Mouse (Mus musculus): ENCODE data around the gene Rflnb. TPM values are rescaled to one million over a fixed set of nuclear protein-coding genes. Genes with fewer than 3 reads are reported as not detected.

The Rflnb gene
- polyA plus RNA-seq, 1 experiment from 2014 or later, result 5.4 TPM

DNA sequence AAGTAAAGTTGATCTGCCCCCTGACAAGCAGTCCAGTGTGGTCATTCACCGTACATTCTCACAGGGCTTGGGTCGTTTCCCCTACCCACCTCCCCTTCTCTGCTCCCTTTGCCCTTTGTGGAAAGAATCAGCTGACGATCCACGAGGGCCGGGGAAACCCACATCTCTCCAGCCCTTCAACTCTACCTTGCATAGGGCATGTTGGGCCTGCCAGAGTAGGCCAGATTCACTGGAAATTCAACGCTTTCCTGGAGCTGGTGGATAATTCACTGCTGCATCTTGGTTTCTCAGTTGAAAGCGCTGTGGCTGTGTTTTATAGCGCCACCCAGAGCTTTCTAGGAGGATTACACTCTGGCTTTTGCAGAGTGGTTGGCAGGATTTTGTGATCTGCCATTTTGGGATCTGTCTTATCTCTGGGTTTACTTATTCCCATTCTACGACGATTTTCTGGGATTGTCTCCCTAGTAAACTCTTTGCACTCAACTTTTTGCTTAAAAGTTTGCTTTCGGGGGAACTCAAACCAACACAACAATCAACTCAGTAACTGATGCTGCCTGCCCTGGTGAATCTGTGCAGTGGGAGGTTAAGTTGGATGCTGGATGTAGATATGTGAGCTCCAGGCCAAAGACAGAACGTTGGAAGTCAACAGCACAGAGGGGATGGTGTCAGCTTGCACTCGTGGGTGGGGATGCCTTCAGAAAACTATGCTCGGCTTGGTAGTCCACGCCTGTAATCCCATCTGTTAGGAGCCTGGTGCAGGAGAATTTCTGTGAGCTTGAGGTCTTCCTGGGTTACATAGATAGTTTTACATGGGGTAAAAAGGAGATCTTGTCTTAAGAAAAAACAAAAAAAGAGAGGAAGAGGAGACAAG, 36.4 kb downstream of the Rflnb start:
- ATAC-seq (ENCODE audit: insufficient read depth), result no peak
- WGBS (ENCODE audit: insufficient replicate concordance), result 67% methylated on average over 15 of the region's 15 CpGs
- Histone ChIP-seq H3K9me3 (replicated peaks) (no peaks in the 10 kb centered on the region), H3K4me2 (no peak overlapping the region), H3K27ac (replicated peaks) (no peak overlapping the region), H3K4me3 (replicated peaks) (no peak overlapping the region), H3K4me1 (replicated peaks) (no peaks in the 10 kb centered on the region), H3K36me3 (replicated peaks) (no peaks in the 10 kb centered on the region), H3K9ac (no peak overlapping the region), H3K27me3 (0 out of 2 replicates have a peak, but pooled peaks cover 3% of the 10 kb centered on the region)

GRCm38 (mm10) chr11:75985948-75986347, 41.6 kb downstream of the Rflnb start:
- H3K36me3 ChIP-seq (replicated peaks), result no peaks in the 10 kb centered on the region
- WGBS (ENCODE audit: insufficient replicate concordance), result 66% methylated on average over 7 of the region's 7 CpGs
- H3K4me3 ChIP-seq (replicated peaks), result no peak overlapping the region
- no peak overlapping the region for H3K4me2 ChIP-seq
- no peaks in the 10 kb centered on the region for H3K9me3 ChIP-seq (replicated peaks)
- no peak overlapping the region for H3K9ac ChIP-seq
- no peak overlapping the region for H3K27ac ChIP-seq (replicated peaks)
- no peaks in the 10 kb centered on the region for H3K27me3 ChIP-seq
- no peaks in the 10 kb centered on the region for H3K4me1 ChIP-seq (replicated peaks)
- no peak for ATAC-seq (ENCODE audit: insufficient read depth)

GRCm38 (mm10) chr11:75984581-75984980, 43.0 kb downstream of the Rflnb start:
- Histone ChIP-seq H3K27ac (replicated peaks) (no peak overlapping the region), H3K36me3 (replicated peaks) (no peaks in the 10 kb centered on the region), H3K9ac (no peak overlapping the region), H3K27me3 (no peaks in the 10 kb centered on the region), H3K4me3 (replicated peaks) (no peak overlapping the region), H3K9me3 (replicated peaks) (no peaks in the 10 kb centered on the region), H3K4me2 (no peak overlapping the region), H3K4me1 (replicated peaks) (no peaks in the 10 kb centered on the region)
- ATAC-seq (ENCODE audit: insufficient read depth), result no peak
- WGBS (ENCODE audit: insufficient replicate concordance), result 58% methylated on average over 1 of the region's 1 CpGs

GRCm38 (mm10) chr11:75983194-75983593, 44.4 kb downstream of the Rflnb start:
- no peaks in the 10 kb centered on the region for H3K4me1 ChIP-seq (replicated peaks)
- no peak overlapping the region for H3K9ac ChIP-seq
- no peaks in the 10 kb centered on the region for H3K36me3 ChIP-seq (replicated peaks)
- H3K9me3 ChIP-seq (replicated peaks), result no peaks in the 10 kb centered on the region
- no peak overlapping the region for H3K4me3 ChIP-seq (replicated peaks)
- no peak overlapping the region for H3K4me2 ChIP-seq
- H3K27me3 ChIP-seq, result no peaks in the 10 kb centered on the region
- no peak overlapping the region for H3K27ac ChIP-seq (replicated peaks)
- ATAC-seq (ENCODE audit: insufficient read depth), result no peak
- 51% methylated on average over 4 of the region's 4 CpGs for WGBS (ENCODE audit: insufficient replicate concordance)

DNA sequence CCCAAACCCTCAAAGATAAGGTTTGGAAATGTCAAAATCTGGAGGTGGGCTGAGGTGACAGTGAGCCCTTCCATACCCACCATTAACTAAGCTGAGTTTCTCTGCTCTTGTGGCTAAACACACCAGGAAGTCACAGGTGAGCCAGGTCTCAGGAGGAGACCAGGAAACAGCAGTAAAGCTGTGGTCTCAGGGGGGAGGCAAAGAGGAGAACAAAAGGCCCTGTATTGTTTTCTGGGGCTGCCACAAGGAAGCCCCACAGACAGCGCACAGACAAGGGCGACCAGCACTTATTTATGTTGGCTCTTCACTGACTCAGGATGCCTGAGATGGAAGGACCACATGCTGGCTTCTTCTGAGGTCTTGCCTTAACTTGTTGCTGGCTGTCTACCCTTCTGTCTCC, 47.2 kb downstream of the Rflnb start:
- H3K4me1 ChIP-seq (replicated peaks), result no peaks in the 10 kb centered on the region
- no peak overlapping the region for H3K9ac ChIP-seq
- H3K4me3 ChIP-seq (replicated peaks), result no peak overlapping the region
- H3K36me3 ChIP-seq (replicated peaks), result no peaks in the 10 kb centered on the region
- WGBS (ENCODE audit: insufficient replicate concordance), result 40% methylated on average over 2 of the region's 2 CpGs
- ATAC-seq (ENCODE audit: insufficient read depth), result no peak
- H3K4me2 ChIP-seq, result no peak overlapping the region
- H3K27me3 ChIP-seq, result no peaks in the 10 kb centered on the region
- no peaks in the 10 kb centered on the region for H3K9me3 ChIP-seq (replicated peaks)
- H3K27ac ChIP-seq (replicated peaks), result no peak overlapping the region

- H3K27me3 ChIP-seq, result no peaks in the 10 kb centered on the region
- H3K36me3 ChIP-seq (replicated peaks), result no peaks in the 10 kb centered on the region
- H3K27ac ChIP-seq (replicated peaks), result no peak overlapping the region
- no peak overlapping the region for H3K9ac ChIP-seq
- no peaks in the 10 kb centered on the region for H3K4me1 ChIP-seq (replicated peaks)
- WGBS (ENCODE audit: insufficient replicate concordance), result 44% methylated on average over 6 of the region's 6 CpGs
- H3K4me2 ChIP-seq, result no peak overlapping the region
- no peak overlapping the region for H3K4me3 ChIP-seq (replicated peaks)
- ATAC-seq (ENCODE audit: insufficient read depth), result no peak
- H3K9me3 ChIP-seq (replicated peaks), result no peaks in the 10 kb centered on the region
These were observed 49.5 kb downstream of the Rflnb start for GRCm38 (mm10) chr11:75978051-75978450.

DNA sequence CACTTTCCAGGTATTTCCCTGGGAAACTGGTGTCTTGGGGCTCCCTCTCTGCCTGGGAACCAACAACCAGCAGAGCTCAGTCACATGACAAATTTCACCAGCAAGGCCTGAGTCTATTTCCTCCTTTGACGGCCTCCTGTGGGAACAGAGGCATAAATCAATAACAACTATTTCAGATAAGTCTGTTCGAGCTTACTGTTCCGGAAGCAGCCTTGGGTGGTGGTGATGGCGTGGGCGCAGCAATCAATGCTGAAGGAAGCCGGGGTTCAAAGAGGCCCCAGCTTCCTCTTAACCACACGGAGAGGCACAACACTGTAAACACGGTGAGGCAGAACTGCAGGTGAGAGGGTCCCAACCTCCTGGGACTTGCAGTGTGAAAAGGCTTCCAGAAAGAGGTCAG, 50.8 kb downstream of the Rflnb start:
- Histone ChIP-seq H3K36me3 (replicated peaks) (no peaks in the 10 kb centered on the region), H3K9ac (no peak overlapping the region), H3K4me2 (no peak overlapping the region), H3K4me1 (replicated peaks) (no peaks in the 10 kb centered on the region), H3K9me3 (replicated peaks) (no peaks in the 10 kb centered on the region), H3K27ac (replicated peaks) (no peak overlapping the region), H3K27me3 (no peaks in the 10 kb centered on the region), H3K4me3 (replicated peaks) (no peak overlapping the region)
- no peak for ATAC-seq (ENCODE audit: insufficient read depth)
- 4% methylated on average over 8 of the region's 8 CpGs for WGBS (ENCODE audit: insufficient replicate concordance)

DNA sequence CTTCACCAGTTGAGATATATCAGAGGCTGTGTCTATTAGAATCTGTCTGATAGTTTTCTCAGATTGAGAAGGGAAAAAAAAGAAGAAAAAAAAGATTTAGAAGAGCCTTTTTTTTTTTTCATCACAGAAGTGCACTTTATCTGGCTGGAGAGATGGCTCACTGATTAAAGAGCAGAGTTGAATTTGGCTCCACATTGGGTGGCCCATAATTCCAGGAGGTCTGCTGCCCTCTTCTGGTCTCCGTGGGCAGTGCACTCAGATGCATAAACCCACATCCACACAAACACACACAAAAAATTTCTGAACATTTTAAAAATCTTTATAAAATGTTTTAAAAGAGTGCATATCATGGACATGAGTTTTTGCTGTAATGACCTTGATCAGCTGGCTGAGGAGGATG, 53.6 kb downstream of the Rflnb start:
- no peak for ATAC-seq (ENCODE audit: insufficient read depth)
- 66% methylated on average over 1 of the region's 1 CpGs for WGBS (ENCODE audit: insufficient replicate concordance)
- Histone ChIP-seq H3K4me1 (replicated peaks) (no peaks in the 10 kb centered on the region), H3K9ac (no peak overlapping the region), H3K9me3 (replicated peaks) (no peaks in the 10 kb centered on the region), H3K27me3 (peaks cover 8% of the 10 kb centered on the region), H3K4me2 (no peak overlapping the region), H3K27ac (replicated peaks) (no peak overlapping the region), H3K4me3 (replicated peaks) (no peak overlapping the region), H3K36me3 (replicated peaks) (no peaks in the 10 kb centered on the region)

GRCm38 (mm10) chr11:75972916-75973567, 54.5 kb downstream of the Rflnb start:
- H3K4me2 ChIP-seq, result no peak overlapping the region
- no peaks in the 10 kb centered on the region for H3K36me3 ChIP-seq (replicated peaks)
- peaks cover 17% of the 10 kb centered on the region for H3K27me3 ChIP-seq
- H3K27ac ChIP-seq (replicated peaks), result no peak overlapping the region
- H3K9me3 ChIP-seq (replicated peaks), result no peaks in the 10 kb centered on the region
- H3K9ac ChIP-seq, result no peak overlapping the region
- no peak overlapping the region for H3K4me3 ChIP-seq (replicated peaks)
- H3K4me1 ChIP-seq (replicated peaks), result no peaks in the 10 kb centered on the region
- 31% methylated on average over 7 of the region's 7 CpGs for WGBS (ENCODE audit: insufficient replicate concordance)
- no peak for ATAC-seq (ENCODE audit: insufficient read depth)

GRCm38 (mm10) chr11:75972188-75972587, 55.4 kb downstream of the Rflnb start:
- H3K4me3 ChIP-seq (replicated peaks), result no peak overlapping the region
- ATAC-seq (ENCODE audit: insufficient read depth), result no peak
- H3K4me2 ChIP-seq, result no peak overlapping the region
- 64% methylated on average over 3 of the region's 3 CpGs for WGBS (ENCODE audit: insufficient replicate concordance)
- no peak overlapping the region for H3K27ac ChIP-seq (replicated peaks)
- H3K4me1 ChIP-seq (replicated peaks), result 0 out of 2 replicates have a peak, but pooled peaks cover 2% of the 10 kb centered on the region
- peaks cover 26% of the 10 kb centered on the region for H3K27me3 ChIP-seq
- no peaks in the 10 kb centered on the region for H3K36me3 ChIP-seq (replicated peaks)
- H3K9ac ChIP-seq, result no peak overlapping the region
- H3K9me3 ChIP-seq (replicated peaks), result no peaks in the 10 kb centered on the region

DNA sequence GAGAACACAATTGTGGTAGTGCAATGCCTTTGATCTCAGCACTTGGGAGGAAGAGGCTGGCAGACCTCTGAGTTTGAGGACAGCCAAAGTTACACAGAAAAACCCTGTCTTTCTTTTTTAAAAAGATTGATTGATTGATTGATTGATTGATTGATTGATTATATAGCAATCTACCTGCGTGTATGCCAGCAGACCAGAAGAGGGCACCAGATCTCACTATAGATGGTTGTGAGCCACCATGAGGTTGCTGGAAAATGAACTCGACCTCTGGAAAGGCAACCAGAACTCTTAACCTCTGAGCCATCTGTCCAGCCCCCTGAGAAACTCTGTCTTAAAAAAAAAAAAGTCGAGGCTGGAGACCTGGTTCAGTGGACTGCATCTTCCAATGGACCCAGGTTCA, 57.0 kb downstream of the Rflnb start:
- no peak for ATAC-seq (ENCODE audit: insufficient read depth)
- Histone ChIP-seq H3K4me3 (replicated peaks) (no peak overlapping the region), H3K9me3 (replicated peaks) (no peaks in the 10 kb centered on the region), H3K4me2 (no peak overlapping the region), H3K27ac (replicated peaks) (no peak overlapping the region), H3K36me3 (replicated peaks) (no peaks in the 10 kb centered on the region), H3K27me3 (peaks cover 41% of the 10 kb centered on the region), H3K9ac (no peak overlapping the region), H3K4me1 (replicated peaks) (peaks cover 14% of the 10 kb centered on the region)
- WGBS (ENCODE audit: insufficient replicate concordance), result 8% methylated on average over 3 of the region's 3 CpGs
